Mouse (Mus musculus): ENCODE measurements around the gene Tsc22d1. TPM values are rescaled to one million over a fixed set of nuclear protein-coding genes. Genes with fewer than 3 reads are reported as not detected.

Tsc22d1 gene
- polyA plus RNA-seq, 1 experiment from 2014 or later, result 1,092 TPM

- Histone ChIP-seq H3K4me2 (replicated peaks; ENCODE audit: low read depth, low read length) (no peak overlapping the region), H3K27me3 (ENCODE audit: insufficient read depth, low read length) (no peaks in the 10 kb centered on the region), H3K4me3 (ENCODE audit: low read length) (no peak overlapping the region), H3K4me1 (ENCODE audit: insufficient read depth, low read length) (peaks cover 43% of the 10 kb centered on the region), H3K9ac (replicated peaks; ENCODE audit: low read length) (no peak overlapping the region), H3K9me3 (ENCODE audit: low read length) (no peaks in the 10 kb centered on the region), H3K27ac (ENCODE audit: low read length) (no peak overlapping the region; the same call in 1 of the 2 replicates), H3K36me3 (ENCODE audit: insufficient read depth, low read length) (no peaks in the 10 kb centered on the region)
- ATAC-seq (ENCODE audit: low FRiP score, low TSS enrichment), result no peak
- WGBS, result 87% methylated on average over 1 of the region's 1 CpGs
These were observed 120.3 kb downstream of the Tsc22d1 start for GRCm38 (mm10) chr14:76535096-76535495.

GRCm38 (mm10) chr14:76536921-76537320 lies 122.2 kb downstream of the Tsc22d1 start:
- Histone ChIP-seq H3K9me3 (ENCODE audit: low read length) (no peaks in the 10 kb centered on the region), H3K27ac (ENCODE audit: low read length) (peak overlapping the region; percentile 80), H3K9ac (replicated peaks; ENCODE audit: low read length) (no peak overlapping the region), H3K4me2 (replicated peaks; ENCODE audit: low read depth, low read length) (no peak overlapping the region), H3K36me3 (ENCODE audit: insufficient read depth, low read length) (no peaks in the 10 kb centered on the region), H3K4me3 (ENCODE audit: low read length) (no peak overlapping the region), H3K4me1 (ENCODE audit: insufficient read depth, low read length) (peaks cover 51% of the 10 kb centered on the region), H3K27me3 (ENCODE audit: insufficient read depth, low read length) (no peaks in the 10 kb centered on the region)
- WGBS, result 4% methylated on average over 6 of the region's 6 CpGs
- ATAC-seq (ENCODE audit: low FRiP score, low TSS enrichment), result peak; percentile 79

GRCm38 (mm10) chr14:76540005-76540670 lies 125.4 kb downstream of the Tsc22d1 start:
- WGBS, result 89% methylated on average over 5 of the region's 5 CpGs
- Histone ChIP-seq H3K27me3 (ENCODE audit: insufficient read depth, low read length) (no peaks in the 10 kb centered on the region), H3K4me1 (ENCODE audit: insufficient read depth, low read length) (peaks cover 27% of the 10 kb centered on the region), H3K27ac (ENCODE audit: low read length) (no peak overlapping the region), H3K9ac (replicated peaks; ENCODE audit: low read length) (no peak overlapping the region), H3K36me3 (ENCODE audit: insufficient read depth, low read length) (no peaks in the 10 kb centered on the region), H3K4me2 (replicated peaks; ENCODE audit: low read depth, low read length) (no peak overlapping the region), H3K4me3 (ENCODE audit: low read length) (no peak overlapping the region), H3K9me3 (ENCODE audit: low read length) (no peaks in the 10 kb centered on the region)
- ATAC-seq (ENCODE audit: low FRiP score, low TSS enrichment), result no peak

GRCm38 (mm10) chr14:76541341-76541740 lies 126.6 kb downstream of the Tsc22d1 start:
- H3K9ac ChIP-seq (replicated peaks; ENCODE audit: low read length), result 0 out of 2 replicates have a peak overlapping the region, but pooled peaks have one; percentile 33
- WGBS, result 67% methylated on average over 2 of the region's 2 CpGs
- H3K36me3 ChIP-seq (ENCODE audit: insufficient read depth, low read length), result no peaks in the 10 kb centered on the region
- no peaks in the 10 kb centered on the region for H3K9me3 ChIP-seq (ENCODE audit: low read length)
- peak overlapping the region; percentile 13; the same call in 1 of the 2 replicates for H3K27ac ChIP-seq (ENCODE audit: low read length)
- H3K4me2 ChIP-seq (replicated peaks; ENCODE audit: low read depth, low read length), result no peak overlapping the region
- no peaks in the 10 kb centered on the region for H3K27me3 ChIP-seq (ENCODE audit: insufficient read depth, low read length)
- H3K4me3 ChIP-seq (ENCODE audit: low read length), result no peak overlapping the region
- ATAC-seq (ENCODE audit: low FRiP score, low TSS enrichment), result no peak
- H3K4me1 ChIP-seq (ENCODE audit: insufficient read depth, low read length), result peaks cover 25% of the 10 kb centered on the region

GRCm38 (mm10) chr14:76544136-76544535 lies 129.4 kb downstream of the Tsc22d1 start:
- ATAC-seq (ENCODE audit: low FRiP score, low TSS enrichment), result no peak
- no peak overlapping the region for H3K27ac ChIP-seq (ENCODE audit: low read length)

GRCm38 (mm10) chr14:76555263-76556030 lies 140.7 kb downstream of the Tsc22d1 start:
- Histone ChIP-seq H3K9me3 (ENCODE audit: low read length) (no peaks in the 10 kb centered on the region), H3K27ac (ENCODE audit: low read length) (peak overlapping the region; percentile 35; the same call in 1 of the 2 replicates), H3K27me3 (ENCODE audit: insufficient read depth, low read length) (no peaks in the 10 kb centered on the region), H3K36me3 (ENCODE audit: insufficient read depth, low read length) (no peaks in the 10 kb centered on the region), H3K4me3 (ENCODE audit: low read length) (peak overlapping the region; percentile 64), H3K4me1 (ENCODE audit: insufficient read depth, low read length) (peaks cover 27% of the 10 kb centered on the region; the same call in 1 of the 2 replicates), H3K9ac (replicated peaks; ENCODE audit: low read length) (peak overlapping the region; percentile 81), H3K4me2 (replicated peaks; ENCODE audit: low read depth, low read length) (peak overlapping the region; percentile 96)
- 57% methylated on average over 18 of the region's 18 CpGs for WGBS
- no peak for ATAC-seq (ENCODE audit: low FRiP score, low TSS enrichment)

More at GRCm38 (mm10) chr14:76544136-76544535, 129.4 kb downstream of the Tsc22d1 start:
- Histone ChIP-seq H3K4me2 (replicated peaks; ENCODE audit: low read depth, low read length) (no peak overlapping the region), H3K4me3 (ENCODE audit: low read length) (no peak overlapping the region), H3K36me3 (ENCODE audit: insufficient read depth, low read length) (no peaks in the 10 kb centered on the region), H3K27me3 (ENCODE audit: insufficient read depth, low read length) (no peaks in the 10 kb centered on the region), H3K9me3 (ENCODE audit: low read length) (no peaks in the 10 kb centered on the region), H3K9ac (replicated peaks; ENCODE audit: low read length) (no peak overlapping the region), H3K4me1 (ENCODE audit: insufficient read depth, low read length) (peaks cover 8% of the 10 kb centered on the region; the same call in 1 of the 2 replicates)
- WGBS, result 93% methylated on average over 6 of the region's 6 CpGs

GRCm38 (mm10) chr14:76556031-76556851 lies 141.5 kb downstream of the Tsc22d1 start:
- no peaks in the 10 kb centered on the region for H3K36me3 ChIP-seq (ENCODE audit: insufficient read depth, low read length)
- H3K9ac ChIP-seq (replicated peaks; ENCODE audit: low read length), result peak overlapping the region; percentile 81
- 1% methylated on average over 51 of the region's 67 CpGs for WGBS
- H3K27ac ChIP-seq (ENCODE audit: low read length), result peak overlapping the region; percentile 70
- H3K4me2 ChIP-seq (replicated peaks; ENCODE audit: low read depth, low read length), result peak overlapping the region; percentile 96
- peak; percentile 78 for ATAC-seq (ENCODE audit: low FRiP score, low TSS enrichment)
- peaks cover 30% of the 10 kb centered on the region; the same call in 1 of the 2 replicates for H3K4me1 ChIP-seq (ENCODE audit: insufficient read depth, low read length)
- peak overlapping the region; percentile 64 for H3K4me3 ChIP-seq (ENCODE audit: low read length)
- H3K9me3 ChIP-seq (ENCODE audit: low read length), result no peaks in the 10 kb centered on the region
- no peaks in the 10 kb centered on the region for H3K27me3 ChIP-seq (ENCODE audit: insufficient read depth, low read length)

- peaks cover 30% of the 10 kb centered on the region; the same call in 1 of the 2 replicates for H3K4me1 ChIP-seq (ENCODE audit: insufficient read depth, low read length)
- H3K27ac ChIP-seq (ENCODE audit: low read length), result peak within 1 kb of the TSS; percentile 70
- 8% methylated on average over 17 of the region's 17 CpGs for WGBS
- peak; percentile 46 for ATAC-seq (ENCODE audit: low FRiP score, low TSS enrichment)
- no peaks in the 10 kb centered on the region for H3K27me3 ChIP-seq (ENCODE audit: insufficient read depth, low read length)
- no peaks in the 10 kb centered on the region for H3K9me3 ChIP-seq (ENCODE audit: low read length)
- peak within 1 kb of the TSS; percentile 96 for H3K4me2 ChIP-seq (replicated peaks; ENCODE audit: low read depth, low read length)
- H3K9ac ChIP-seq (replicated peaks; ENCODE audit: low read length), result peak within 1 kb of the TSS; percentile 81
- H3K36me3 ChIP-seq (ENCODE audit: insufficient read depth, low read length), result no peaks in the 10 kb centered on the region
- H3K4me3 ChIP-seq (ENCODE audit: low read length), result peak within 1 kb of the TSS; percentile 64
These were observed 142.1 kb downstream of the Tsc22d1 start, which contains the start of gene Serp2 for GRCm38 (mm10) chr14:76556852-76557208. Gene Serp2, minus strand, starts transcription at chr14:76556889.

All from kidney, embryonic 16.5 days (tissue).